Mouse (Mus musculus) spleen, adult 2 months (tissue): ENCODE data around the gene Kcnd1.

ENCODE experiments used
- CTCF ChIP-seq: fragments of 200-500 bp; IDR thresholded peaks from 2 replicates; pipeline ENCODE4 v1.5.1; 2011; ENCODE audit warnings: mild to moderate bottlenecking, inconsistent platforms; ENCODE audit not compliant: insufficient read depth, insufficient read length, insufficient replicate concordance; ENCODE audit errors: extremely low read depth
- POLR2A ChIP-seq: fragments of 200-500 bp; IDR thresholded peaks from 2 replicates; pipeline ENCODE4 v1.6.1; 2011; ENCODE audit warnings: low read depth, low read length, inconsistent platforms

- TF ChIP-seq CTCF (no peak), POLR2A (no peak)
Observed at GRCm38 (mm10) chrX:7869826-7870225, 47.7 kb downstream of the Kcnd1 start.
